Mouse (Mus musculus): ENCODE data around the gene Cwc25. TPM values are rescaled to one million over a fixed set of nuclear protein-coding genes. Genes with fewer than 3 reads are reported as not detected.

Gene Cwc25
- polyA plus RNA-seq, 1 experiment from 2014 or later: 15.4 TPM

DNA sequence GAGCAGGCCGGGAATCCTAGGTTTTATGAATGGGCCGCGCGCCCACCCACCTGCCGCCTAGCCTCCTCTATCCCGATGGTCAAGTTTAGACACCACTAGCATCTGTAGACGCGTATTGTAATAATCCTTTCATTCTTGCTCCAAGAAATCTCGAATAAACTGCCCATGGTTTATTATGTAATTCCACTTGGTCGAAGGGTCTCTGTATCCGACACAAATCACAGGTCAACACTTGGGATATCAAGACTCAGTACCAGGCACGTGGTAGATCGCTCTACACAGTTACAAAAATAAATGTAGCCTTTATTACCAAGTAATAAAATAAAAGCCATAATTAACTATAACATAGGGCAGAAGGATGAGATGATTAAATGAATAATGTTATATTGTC lies 21.0 kb downstream of the Cwc25 start:
- 13% methylated on average over 13 of the region's 13 CpGs for WGBS
- peaks cover 7% of the 10 kb centered on the region for H3K36me3 ChIP-seq (ENCODE audit: control insufficient read depth, insufficient read depth, low read length)
- DNase-seq (ENCODE audit: low spot score) (no peak), ATAC-seq (ENCODE audit: insufficient number of reproducible peaks, low FRiP score, low TSS enrichment, low read depth) (0 out of 2 replicates have a peak, but pooled peaks have one; percentile 13)
- H3K9me3 ChIP-seq (ENCODE audit: control insufficient read depth, low read length): no peaks in the 10 kb centered on the region
- no peaks in the 10 kb centered on the region for H3K27me3 ChIP-seq (ENCODE audit: control insufficient read depth, insufficient read depth, low read length)
- no peak overlapping the region for H3K9ac ChIP-seq (ENCODE audit: low read length)
- peak overlapping the region; percentile 2; the same call in 1 of the 2 replicates for H3K4me2 ChIP-seq (ENCODE audit: low read depth, severe bottlenecking)
- H3K4me1 ChIP-seq (ENCODE audit: control insufficient read depth, insufficient read depth, low read length): peaks cover 7% of the 10 kb centered on the region
- H3K4me3 ChIP-seq (ENCODE audit: low read depth, low read length): peak overlapping the region; percentile 91; the same call in 1 of the 2 replicates
- H3K27ac ChIP-seq (replicated peaks; ENCODE audit: low read depth, low read length): no peak overlapping the region

DNA sequence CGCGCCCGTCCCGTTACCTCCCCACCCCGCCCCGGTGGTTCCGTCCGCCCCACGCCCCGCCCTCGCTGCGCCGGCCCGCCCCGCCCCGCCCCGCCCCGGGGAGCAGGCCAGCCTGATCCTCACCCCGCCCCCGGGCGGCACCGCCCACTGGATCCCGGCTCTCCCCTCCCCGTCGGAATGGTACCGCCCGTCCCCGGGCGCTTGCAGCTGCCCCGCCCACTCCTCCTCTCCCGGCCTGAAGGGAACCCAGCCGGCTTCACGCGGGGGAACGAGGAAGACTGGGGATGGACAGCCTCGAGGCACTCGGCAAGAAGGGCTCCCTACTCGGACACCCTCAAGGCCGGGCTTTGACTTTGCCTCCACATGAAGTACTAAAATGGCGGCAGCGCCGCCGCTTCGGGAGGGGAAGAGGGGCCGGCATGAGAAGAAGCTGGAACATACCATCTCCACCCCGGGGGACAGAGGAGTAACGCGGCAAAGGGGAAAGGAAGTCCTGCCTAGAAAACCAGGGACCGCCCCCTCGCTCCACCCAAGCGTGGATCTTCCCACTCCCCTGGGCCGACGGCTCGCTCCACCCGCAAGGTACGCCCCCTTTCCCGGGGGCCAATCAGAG lies 21.5 kb downstream of the Cwc25 start:
- Histone ChIP-seq H3K4me2 (ENCODE audit: low read depth, severe bottlenecking) (peak overlapping the region; percentile 86; the same call in 1 of the 2 replicates), H3K4me1 (ENCODE audit: control insufficient read depth, insufficient read depth, low read length) (peaks cover 7% of the 10 kb centered on the region), H3K27me3 (ENCODE audit: control insufficient read depth, insufficient read depth, low read length) (no peaks in the 10 kb centered on the region), H3K27ac (replicated peaks; ENCODE audit: low read depth, low read length) (peak overlapping the region; percentile 49), H3K36me3 (ENCODE audit: control insufficient read depth, insufficient read depth, low read length) (peaks cover 7% of the 10 kb centered on the region), H3K9me3 (ENCODE audit: control insufficient read depth, low read length) (no peaks in the 10 kb centered on the region), H3K9ac (ENCODE audit: low read length) (peak overlapping the region; percentile 74), H3K4me3 (ENCODE audit: low read depth, low read length) (peak overlapping the region; percentile 91)
- under 1% methylated on average over 41 of the region's 57 CpGs for WGBS
- DNase-seq (ENCODE audit: low spot score): peak; percentile 99
- ATAC-seq (ENCODE audit: insufficient number of reproducible peaks, low FRiP score, low TSS enrichment, low read depth): peak; percentile 93

DNA sequence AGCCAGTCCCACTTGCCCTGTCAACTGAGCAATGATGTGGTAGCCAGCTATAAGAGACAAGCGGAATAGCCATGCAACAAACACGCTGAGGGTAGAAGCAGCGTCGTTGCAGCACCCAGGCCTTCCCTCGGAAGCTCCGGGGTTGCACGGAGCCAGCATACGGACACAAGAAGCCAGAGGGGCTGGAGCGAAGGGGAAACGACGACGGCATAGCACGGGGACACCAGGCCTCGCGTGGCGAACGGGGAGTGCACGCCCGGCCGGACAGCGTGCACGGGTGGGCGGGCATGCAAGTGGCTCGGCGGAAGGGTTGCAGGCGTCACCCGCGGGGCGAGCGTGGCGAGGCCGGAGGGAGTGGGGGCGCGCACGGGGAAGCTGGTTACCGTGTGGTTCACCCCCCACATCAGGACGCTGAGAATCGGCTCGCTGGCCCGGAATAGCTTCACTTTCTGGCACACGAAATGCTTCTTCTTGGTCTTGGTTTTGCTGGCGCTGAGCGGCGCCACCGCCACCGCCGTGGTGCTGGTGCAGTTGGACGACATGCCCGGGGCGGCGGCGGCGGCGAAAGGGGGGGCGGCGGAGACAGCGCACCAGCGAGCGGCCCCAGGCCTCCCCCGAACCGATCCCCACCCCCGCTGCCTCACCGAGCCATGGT lies 22.2 kb downstream of the Cwc25 start, which contains the start of gene Pip4k2b:
Pip4k2b (minus strand) TSS at position 642 of the 655 bp plus-strand sequence.
- peak; percentile 41; the same call in 1 of the 2 replicates for ATAC-seq (ENCODE audit: insufficient number of reproducible peaks, low FRiP score, low TSS enrichment, low read depth)
- H3K4me1 ChIP-seq (ENCODE audit: control insufficient read depth, insufficient read depth, low read length): peaks cover 7% of the 10 kb centered on the region
- H3K9me3 ChIP-seq (ENCODE audit: control insufficient read depth, low read length): no peaks in the 10 kb centered on the region
- peak within 1 kb of the TSS; percentile 49 for H3K27ac ChIP-seq (replicated peaks; ENCODE audit: low read depth, low read length)
- H3K4me3 ChIP-seq (ENCODE audit: low read depth, low read length): peak within 1 kb of the TSS; percentile 91
- H3K4me2 ChIP-seq (ENCODE audit: low read depth, severe bottlenecking): peak within 1 kb of the TSS; percentile 86
- peaks cover 7% of the 10 kb centered on the region for H3K36me3 ChIP-seq (ENCODE audit: control insufficient read depth, insufficient read depth, low read length)
- H3K9ac ChIP-seq (ENCODE audit: low read length): peak within 1 kb of the TSS; percentile 85
- H3K27me3 ChIP-seq (ENCODE audit: control insufficient read depth, insufficient read depth, low read length): no peaks in the 10 kb centered on the region
- DNase-seq (ENCODE audit: low spot score): no peak
- WGBS: under 1% methylated on average over 57 of the region's 63 CpGs

DNA sequence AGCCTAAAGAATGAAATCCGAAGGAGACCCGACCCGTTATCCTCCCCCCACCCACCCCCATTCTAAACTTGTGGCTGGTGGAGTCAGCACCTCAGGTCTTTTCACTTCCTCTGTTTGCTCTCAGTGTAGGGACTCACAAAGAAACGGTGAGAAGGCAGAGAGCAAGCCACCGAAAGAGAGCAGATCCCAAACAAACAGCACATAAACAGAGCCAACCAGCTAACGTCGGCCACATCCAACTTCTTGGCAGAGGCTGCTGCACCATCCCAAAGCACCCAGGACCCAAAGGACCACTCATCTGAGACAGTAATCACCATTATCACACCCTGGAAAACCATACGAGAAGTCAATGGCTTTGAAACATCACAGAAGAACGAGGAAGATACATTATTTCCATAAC lies 22.9 kb downstream of the Cwc25 start:
- H3K9me3 ChIP-seq (ENCODE audit: control insufficient read depth, low read length): no peaks in the 10 kb centered on the region
- no peaks in the 10 kb centered on the region for H3K27me3 ChIP-seq (ENCODE audit: control insufficient read depth, insufficient read depth, low read length)
- peak overlapping the region; percentile 91 for H3K4me3 ChIP-seq (ENCODE audit: low read depth, low read length)
- peak overlapping the region; percentile 86 for H3K4me2 ChIP-seq (ENCODE audit: low read depth, severe bottlenecking)
- H3K9ac ChIP-seq (ENCODE audit: low read length): peak overlapping the region; percentile 85
- ATAC-seq (ENCODE audit: insufficient number of reproducible peaks, low FRiP score, low TSS enrichment, low read depth) (no peak), DNase-seq (ENCODE audit: low spot score) (no peak)
- 52% methylated on average over 9 of the region's 9 CpGs for WGBS
- H3K4me1 ChIP-seq (ENCODE audit: control insufficient read depth, insufficient read depth, low read length): peaks cover 7% of the 10 kb centered on the region
- H3K36me3 ChIP-seq (ENCODE audit: control insufficient read depth, insufficient read depth, low read length): peaks cover 7% of the 10 kb centered on the region
- no peak overlapping the region for H3K27ac ChIP-seq (replicated peaks; ENCODE audit: low read depth, low read length)

DNA sequence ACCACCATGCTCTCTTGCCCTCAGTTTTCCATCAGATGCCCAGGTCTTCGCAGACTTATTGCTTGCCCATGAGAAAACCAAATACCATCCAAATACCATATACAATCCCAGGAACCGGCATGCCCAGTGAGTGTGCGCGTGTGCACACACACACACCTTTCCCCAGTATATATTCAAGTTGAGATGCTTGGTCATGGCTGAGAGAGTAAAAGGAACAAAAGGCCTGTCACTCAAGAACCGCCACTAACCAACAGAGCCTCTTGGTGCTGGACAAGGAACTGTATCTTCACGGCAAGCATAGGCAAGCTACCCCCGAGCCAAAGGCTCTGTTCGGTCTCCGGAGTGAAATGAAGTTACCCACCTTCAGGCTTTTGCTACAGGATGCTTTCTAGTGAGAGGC lies 23.8 kb downstream of the Cwc25 start:
- peaks cover 5% of the 10 kb centered on the region for H3K36me3 ChIP-seq (ENCODE audit: control insufficient read depth, insufficient read depth, low read length)
- H3K4me3 ChIP-seq (ENCODE audit: low read depth, low read length): no peak overlapping the region
- no peak for DNase-seq (ENCODE audit: low spot score)
- peaks cover 7% of the 10 kb centered on the region for H3K4me1 ChIP-seq (ENCODE audit: control insufficient read depth, insufficient read depth, low read length)
- no peaks in the 10 kb centered on the region for H3K27me3 ChIP-seq (ENCODE audit: control insufficient read depth, insufficient read depth, low read length)
- no peak for ATAC-seq (ENCODE audit: insufficient number of reproducible peaks, low FRiP score, low TSS enrichment, low read depth)
- 92% methylated on average over 9 of the region's 9 CpGs for WGBS
- H3K9me3 ChIP-seq (ENCODE audit: control insufficient read depth, low read length): no peaks in the 10 kb centered on the region
- no peak overlapping the region for H3K4me2 ChIP-seq (ENCODE audit: low read depth, severe bottlenecking)
- H3K27ac ChIP-seq (replicated peaks; ENCODE audit: low read depth, low read length): no peak overlapping the region
- no peak overlapping the region for H3K9ac ChIP-seq (ENCODE audit: low read length)

DNA sequence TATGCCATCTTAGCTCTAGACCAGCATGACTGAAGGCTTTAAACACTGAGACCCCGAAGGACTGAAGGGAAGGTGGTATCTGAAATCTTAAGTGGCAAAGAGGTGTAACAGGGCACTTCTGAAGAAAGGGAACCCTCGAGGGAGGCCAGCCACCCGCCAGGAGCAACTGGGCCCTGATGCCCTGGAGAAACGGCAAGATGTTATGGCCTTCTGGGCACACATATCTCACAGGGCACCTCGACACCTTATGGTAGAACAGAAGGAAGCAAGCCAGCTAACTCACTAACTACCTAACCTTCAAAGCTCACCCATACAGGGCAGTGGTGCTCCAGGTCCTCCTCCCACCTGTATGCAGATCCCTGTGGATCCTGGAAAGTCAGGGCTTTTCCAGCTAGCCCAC lies 24.2 kb downstream of the Cwc25 start:
- ATAC-seq (ENCODE audit: insufficient number of reproducible peaks, low FRiP score, low TSS enrichment, low read depth) (no peak), DNase-seq (ENCODE audit: low spot score) (no peak)
- peaks cover 5% of the 10 kb centered on the region for H3K36me3 ChIP-seq (ENCODE audit: control insufficient read depth, insufficient read depth, low read length)
- H3K4me2 ChIP-seq (ENCODE audit: low read depth, severe bottlenecking): no peak overlapping the region
- no peaks in the 10 kb centered on the region for H3K27me3 ChIP-seq (ENCODE audit: control insufficient read depth, insufficient read depth, low read length)
- H3K9ac ChIP-seq (ENCODE audit: low read length): no peak overlapping the region
- peaks cover 7% of the 10 kb centered on the region for H3K4me1 ChIP-seq (ENCODE audit: control insufficient read depth, insufficient read depth, low read length)
- no peak overlapping the region for H3K27ac ChIP-seq (replicated peaks; ENCODE audit: low read depth, low read length)
- H3K4me3 ChIP-seq (ENCODE audit: low read depth, low read length): no peak overlapping the region
- 88% methylated on average over 5 of the region's 5 CpGs for WGBS
- H3K9me3 ChIP-seq (ENCODE audit: control insufficient read depth, low read length): no peaks in the 10 kb centered on the region

DNA sequence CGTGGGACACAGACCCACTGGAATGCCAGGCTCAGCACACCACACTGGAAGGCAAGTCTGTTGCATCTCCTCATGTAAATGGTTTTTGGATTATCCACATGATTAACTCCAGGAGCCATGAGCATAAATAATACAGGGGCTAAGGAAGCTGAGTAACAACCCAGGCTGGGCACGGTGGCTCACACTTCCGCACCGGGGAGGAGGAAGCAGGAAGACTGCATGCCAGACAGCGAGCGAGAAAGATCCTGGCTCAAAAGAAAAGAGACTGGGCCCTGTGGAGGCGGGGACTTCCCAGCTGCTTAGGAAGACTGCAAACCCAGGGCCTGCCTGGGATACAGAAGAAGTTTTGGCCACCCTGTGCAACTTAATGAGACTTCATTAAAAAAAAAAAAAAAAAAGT lies 26.2 kb downstream of the Cwc25 start:
- no peak for DNase-seq (ENCODE audit: low spot score)
- Histone ChIP-seq H3K4me3 (ENCODE audit: low read depth, low read length) (no peak overlapping the region), H3K27ac (replicated peaks; ENCODE audit: low read depth, low read length) (no peak overlapping the region)

DNA sequence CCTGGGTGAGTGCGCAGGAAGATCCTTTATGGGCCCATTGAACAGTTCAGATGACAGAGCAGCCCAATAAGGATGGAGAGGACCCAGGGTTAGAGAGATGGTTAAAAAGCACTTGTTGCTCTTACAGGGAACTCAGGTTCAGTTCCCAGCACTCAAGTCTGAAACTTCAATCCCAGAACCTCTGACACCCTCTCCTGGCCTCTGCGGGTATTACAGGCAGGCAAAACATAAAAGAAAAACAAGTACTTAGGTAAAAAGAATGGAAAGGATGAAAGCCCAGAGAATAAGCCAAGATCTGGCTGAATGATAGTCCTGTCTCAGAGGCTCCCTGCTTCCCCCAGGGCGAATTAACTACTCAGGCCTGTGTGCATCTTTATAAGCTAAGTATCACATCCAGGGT lies 27.2 kb downstream of the Cwc25 start:
- WGBS: 86% methylated on average over 3 of the region's 3 CpGs
- Histone ChIP-seq H3K9ac (ENCODE audit: low read length) (no peak overlapping the region), H3K27ac (replicated peaks; ENCODE audit: low read depth, low read length) (no peak overlapping the region), H3K4me1 (ENCODE audit: control insufficient read depth, insufficient read depth, low read length) (peaks cover 9% of the 10 kb centered on the region), H3K4me3 (ENCODE audit: low read depth, low read length) (no peak overlapping the region), H3K27me3 (ENCODE audit: control insufficient read depth, insufficient read depth, low read length) (no peaks in the 10 kb centered on the region), H3K4me2 (ENCODE audit: low read depth, severe bottlenecking) (no peak overlapping the region), H3K9me3 (ENCODE audit: control insufficient read depth, low read length) (no peaks in the 10 kb centered on the region), H3K36me3 (ENCODE audit: control insufficient read depth, insufficient read depth, low read length) (peaks cover 2% of the 10 kb centered on the region; the same call in 1 of the 2 replicates)
- DNase-seq (ENCODE audit: low spot score) (no peak), ATAC-seq (ENCODE audit: insufficient number of reproducible peaks, low FRiP score, low TSS enrichment, low read depth) (no peak)

More for the DNA sequence above, 26.2 kb downstream of the Cwc25 start:
- no peaks in the 10 kb centered on the region for H3K9me3 ChIP-seq (ENCODE audit: control insufficient read depth, low read length)
- H3K9ac ChIP-seq (ENCODE audit: low read length): no peak overlapping the region
- H3K4me2 ChIP-seq (ENCODE audit: low read depth, severe bottlenecking): no peak overlapping the region
- H3K4me1 ChIP-seq (ENCODE audit: control insufficient read depth, insufficient read depth, low read length): peaks cover 7% of the 10 kb centered on the region
- H3K27me3 ChIP-seq (ENCODE audit: control insufficient read depth, insufficient read depth, low read length): no peaks in the 10 kb centered on the region
- no peak for ATAC-seq (ENCODE audit: insufficient number of reproducible peaks, low FRiP score, low TSS enrichment, low read depth)
- H3K36me3 ChIP-seq (ENCODE audit: control insufficient read depth, insufficient read depth, low read length): peaks cover 2% of the 10 kb centered on the region; the same call in 1 of the 2 replicates
- 49% methylated on average over 7 of the region's 7 CpGs for WGBS
